Mouse (Mus musculus): Measurements from ENCODE around the gene Rhog. TPM values are rescaled to one million over a fixed set of nuclear protein-coding genes. Genes with fewer than 3 reads are reported as not detected.

The Rhog gene
- polyA plus RNA-seq, 1 experiment from 2014 or later, result 54.5 TPM

- WGBS (ENCODE audit: insufficient replicate concordance), result 53% methylated on average over 3 of the region's 3 CpGs
- H3K36me3 ChIP-seq (replicated peaks; ENCODE audit: insufficient read depth, low read length), result no peaks in the 10 kb centered on the region
- TF ChIP-seq CTCF (IDR thresholded peaks at IDR 0.05; ENCODE audit: low read depth), result no peak
- no peak for TF ChIP-seq EP300 (IDR thresholded peaks at IDR 0.05; ENCODE audit: low read depth)
These were observed 2.9 kb upstream of the Rhog start for GRCm38 (mm10) chr7:102258753-102259152.

GRCm38 (mm10) chr7:102258189-102258588 is 2.3 kb upstream of the Rhog start:
- Histone ChIP-seq H3K4me2 (ENCODE audit: low read depth, low read length) (no peak overlapping the region), H3K27ac (ENCODE audit: low read depth) (no peak overlapping the region), H3K4me3 (ENCODE audit: low read depth, low read length) (no peak overlapping the region), H3K9ac (replicated peaks) (no peak overlapping the region), H3K4me1 (ENCODE audit: insufficient read depth) (peaks cover 4% of the 10 kb centered on the region; the same call in 1 of the 2 replicates), H3K36me3 (replicated peaks; ENCODE audit: insufficient read depth, low read length) (no peaks in the 10 kb centered on the region), H3K27me3 (ENCODE audit: insufficient read depth, low read length) (no peaks in the 10 kb centered on the region), H3K9me3 (ENCODE audit: low read length) (no peaks in the 10 kb centered on the region)
- TF ChIP-seq CTCF (IDR thresholded peaks at IDR 0.05; ENCODE audit: low read depth) (peak; percentile 91), EP300 (IDR thresholded peaks at IDR 0.05; ENCODE audit: low read depth) (no peak)
- peak; percentile 80 for ATAC-seq
- peak; percentile 89 for DNase-seq
- WGBS (ENCODE audit: insufficient replicate concordance), result 17% methylated on average over 4 of the region's 4 CpGs

More at GRCm38 (mm10) chr7:102258753-102259152, 2.9 kb upstream of the Rhog start:
- H3K27ac ChIP-seq (ENCODE audit: low read depth), result no peak overlapping the region
- H3K4me3 ChIP-seq (ENCODE audit: low read depth, low read length), result no peak overlapping the region
- no peak overlapping the region for H3K9ac ChIP-seq (replicated peaks)
- DNase-seq (no peak), ATAC-seq (no peak)
- no peak overlapping the region for H3K4me2 ChIP-seq (ENCODE audit: low read depth, low read length)
- H3K27me3 ChIP-seq (ENCODE audit: insufficient read depth, low read length), result no peaks in the 10 kb centered on the region
- H3K4me1 ChIP-seq (ENCODE audit: insufficient read depth), result 0 out of 2 replicates have a peak, but pooled peaks cover 4% of the 10 kb centered on the region
- H3K9me3 ChIP-seq (ENCODE audit: low read length), result no peaks in the 10 kb centered on the region

- Histone ChIP-seq H3K4me2 (ENCODE audit: low read depth, low read length) (no peak overlapping the region), H3K4me3 (ENCODE audit: low read depth, low read length) (no peak overlapping the region), H3K27ac (ENCODE audit: low read depth) (no peak overlapping the region), H3K9ac (replicated peaks) (no peak overlapping the region), H3K36me3 (replicated peaks; ENCODE audit: insufficient read depth, low read length) (no peaks in the 10 kb centered on the region), H3K9me3 (ENCODE audit: low read length) (no peaks in the 10 kb centered on the region), H3K4me1 (ENCODE audit: insufficient read depth) (peaks cover 4% of the 10 kb centered on the region; the same call in 1 of the 2 replicates), H3K27me3 (ENCODE audit: insufficient read depth, low read length) (no peaks in the 10 kb centered on the region)
- DNase-seq (no peak), ATAC-seq (no peak)
- WGBS (ENCODE audit: insufficient replicate concordance), result 84% methylated on average over 3 of the region's 3 CpGs
- TF ChIP-seq EP300 (IDR thresholded peaks at IDR 0.05; ENCODE audit: low read depth) (no peak), CTCF (IDR thresholded peaks at IDR 0.05; ENCODE audit: low read depth) (no peak)
These were observed 782 bp upstream of the Rhog start for GRCm38 (mm10) chr7:102256636-102257035.

- H3K27ac ChIP-seq (ENCODE audit: low read depth), result no peak overlapping the region
- no peaks in the 10 kb centered on the region for H3K27me3 ChIP-seq (ENCODE audit: insufficient read depth, low read length)
- peaks cover 11% of the 10 kb centered on the region for H3K4me1 ChIP-seq (ENCODE audit: insufficient read depth)
- 61% methylated on average over 1 of the region's 1 CpGs for WGBS (ENCODE audit: insufficient replicate concordance)
- H3K4me3 ChIP-seq (ENCODE audit: low read depth, low read length), result no peak overlapping the region
- H3K36me3 ChIP-seq (replicated peaks; ENCODE audit: insufficient read depth, low read length), result no peaks in the 10 kb centered on the region
- peak overlapping the region; percentile 30; the same call in 1 of the 2 replicates for H3K4me2 ChIP-seq (ENCODE audit: low read depth, low read length)
- DNase-seq (no peak), ATAC-seq (no peak)
- no peak overlapping the region for H3K9ac ChIP-seq (replicated peaks)
- no peak for TF ChIP-seq EP300 (IDR thresholded peaks at IDR 0.05; ENCODE audit: low read depth)
- TF ChIP-seq CTCF (IDR thresholded peaks at IDR 0.05; ENCODE audit: low read depth), result no peak
- H3K9me3 ChIP-seq (ENCODE audit: low read length), result no peaks in the 10 kb centered on the region
These were observed 2.2 kb downstream of the Rhog start for GRCm38 (mm10) chr7:102253631-102254030.

- Histone ChIP-seq H3K36me3 (replicated peaks; ENCODE audit: insufficient read depth, low read length) (no peaks in the 10 kb centered on the region), H3K27ac (ENCODE audit: low read depth) (peak overlapping the region; percentile 100), H3K9ac (replicated peaks) (peak overlapping the region; percentile 93), H3K4me2 (ENCODE audit: low read depth, low read length) (peak overlapping the region; percentile 80), H3K4me1 (ENCODE audit: insufficient read depth) (peaks cover 40% of the 10 kb centered on the region), H3K4me3 (ENCODE audit: low read depth, low read length) (peak overlapping the region; percentile 92), H3K9me3 (ENCODE audit: low read length) (no peaks in the 10 kb centered on the region), H3K27me3 (ENCODE audit: insufficient read depth, low read length) (no peaks in the 10 kb centered on the region)
- TF ChIP-seq CTCF (IDR thresholded peaks at IDR 0.05; ENCODE audit: low read depth) (peak; percentile 91), EP300 (IDR thresholded peaks at IDR 0.05; ENCODE audit: low read depth) (peak; percentile 29; the same call in 1 of the 2 replicates)
- DNase-seq, result peak; percentile 92
- ATAC-seq, result peak; percentile 70
- under 1% methylated on average over 30 of the region's 33 CpGs for WGBS (ENCODE audit: insufficient replicate concordance)
These were observed 5.1 kb downstream of the Rhog start for GRCm38 (mm10) chr7:102250631-102251214.

- H3K27me3 ChIP-seq (ENCODE audit: insufficient read depth, low read length), result no peaks in the 10 kb centered on the region
- peak overlapping the region; percentile 92 for H3K4me3 ChIP-seq (ENCODE audit: low read depth, low read length)
- WGBS (ENCODE audit: insufficient replicate concordance), result under 1% methylated on average over 39 of the region's 49 CpGs
- H3K4me2 ChIP-seq (ENCODE audit: low read depth, low read length), result peak overlapping the region; percentile 80
- H3K9me3 ChIP-seq (ENCODE audit: low read length), result no peaks in the 10 kb centered on the region
- H3K27ac ChIP-seq (ENCODE audit: low read depth), result peak overlapping the region; percentile 100
- peaks cover 45% of the 10 kb centered on the region for H3K4me1 ChIP-seq (ENCODE audit: insufficient read depth)
- H3K9ac ChIP-seq (replicated peaks), result peak overlapping the region; percentile 93
- H3K36me3 ChIP-seq (replicated peaks; ENCODE audit: insufficient read depth, low read length), result no peaks in the 10 kb centered on the region
- DNase-seq (peak; percentile 90), ATAC-seq (peak; percentile 81)
- TF ChIP-seq CTCF (IDR thresholded peaks at IDR 0.05; ENCODE audit: low read depth) (no peak), EP300 (IDR thresholded peaks at IDR 0.05; ENCODE audit: low read depth) (no peak)
These were observed 5.8 kb downstream of the Rhog start for GRCm38 (mm10) chr7:102249896-102250630.
